Mouse (Mus musculus) kidney, embryonic 14.5 days (tissue): ENCODE results near the gene Cntnap2. TPM values are rescaled to one million over a fixed set of nuclear protein-coding genes. Genes with fewer than 3 reads are reported as not detected.

Source experiments
- ATAC-seq: fragments of 200-750 bp; cut with Nextera tagmentation; 2 replicates; pipeline ENCODE4 v1.8.0; 2017; ENCODE audit warnings: moderate number of reproducible peaks, mild to moderate bottlenecking, moderate TSS enrichment, moderate library complexity; ENCODE audit not compliant: low FRiP score, low TSS enrichment
- H3K27ac ChIP-seq: fragments of 300-500 bp; sonication (generic); 2 replicates; pipeline ENCODE4 v1.5.1; 2014; ENCODE audit warnings: low read depth, mild to moderate bottlenecking, low read length, moderate library complexity, mixed read lengths
- H3K27me3 ChIP-seq: fragments of 300-500 bp; sonication (generic); 2 replicates; pipeline ENCODE4 v1.6.1; 2014; ENCODE audit warnings: mild to moderate bottlenecking, low read length; ENCODE audit not compliant: control insufficient read depth, insufficient read depth
- H3K36me3 ChIP-seq: fragments of 300-500 bp; sonication (generic); 2 replicates; pipeline ENCODE4 v1.6.1; 2014; ENCODE audit warnings: low read length, mixed read lengths; ENCODE audit not compliant: control insufficient read depth, insufficient read depth
- H3K4me1 ChIP-seq: fragments of 300-500 bp; sonication (generic); 2 replicates; pipeline ENCODE4 v1.6.1; 2014; ENCODE audit warnings: low read length, mixed read lengths; ENCODE audit not compliant: control insufficient read depth, insufficient read depth
- H3K4me2 ChIP-seq: fragments of 300-500 bp; sonication (generic); replicated peaks from 2 replicates; pipeline ENCODE4 v1.6.1; 2014; ENCODE audit warnings: low read depth, mild to moderate bottlenecking, low read length
- H3K4me3 ChIP-seq: fragments of 300-500 bp; sonication (generic); 2 replicates; pipeline ENCODE4 v1.5.1; 2014; ENCODE audit warnings: mild to moderate bottlenecking, low read length
- H3K9ac ChIP-seq: fragments of 300-500 bp; sonication (generic); 2 replicates; pipeline ENCODE4 v1.6.1; 2014; ENCODE audit warnings: low read depth, mild to moderate bottlenecking, low read length, moderate library complexity
- H3K9me3 ChIP-seq: fragments of 300-500 bp; sonication (generic); 2 replicates; pipeline ENCODE4 v1.6.1; 2016; ENCODE audit warnings: low read length; ENCODE audit not compliant: control insufficient read depth
- WGBS: fragments of 180-500 bp; shearing (Covaris S2); extraction: QIAGEN DNeasy Blood & Tissue Kit; methylation state at CpG from one replicate; pipeline ENCODE4 v1.1.7; 2014; 5-methylcytosine and 5-hydroxymethylcytosine counted together
- polyA plus RNA-seq: library from polyadenylated mRNA; unstranded; fragments of >200 nt; fragmentation: Nextera tagmentation; extraction: Ambion mirVana; gene quantifications from 2 replicates; pipeline ENCODE4 v1.2.1, GENCODE M21; 2014

Cntnap2 gene
- polyA plus RNA-seq, 1 experiment from 2014 or later: 1.9 TPM

GRCm38 (mm10) chr6:47337300-47337699 lies 2278.1 kb downstream of the Cntnap2 start:
- WGBS: 86% methylated on average over 4 of the region's 4 CpGs
- H3K4me3 ChIP-seq: no peak overlapping the region
- no peak overlapping the region for H3K9ac ChIP-seq
- no peaks in the 10 kb centered on the region for H3K27me3 ChIP-seq
- no peak for ATAC-seq
- H3K36me3 ChIP-seq: no peaks in the 10 kb centered on the region
- no peak overlapping the region for H3K27ac ChIP-seq
- H3K4me1 ChIP-seq: no peaks in the 10 kb centered on the region
- no peaks in the 10 kb centered on the region for H3K9me3 ChIP-seq
- H3K4me2 ChIP-seq: no peak overlapping the region

GRCm38 (mm10) chr6:47338113-47338512 lies 2279.0 kb downstream of the Cntnap2 start:
- no peaks in the 10 kb centered on the region for H3K4me1 ChIP-seq
- H3K36me3 ChIP-seq: no peaks in the 10 kb centered on the region
- H3K9ac ChIP-seq: no peak overlapping the region
- H3K4me3 ChIP-seq: no peak overlapping the region
- H3K9me3 ChIP-seq: no peaks in the 10 kb centered on the region
- no peak overlapping the region for H3K4me2 ChIP-seq
- H3K27ac ChIP-seq: no peak overlapping the region
- WGBS: 73% methylated on average over 6 of the region's 6 CpGs
- ATAC-seq: no peak
- no peaks in the 10 kb centered on the region for H3K27me3 ChIP-seq

GRCm38 (mm10) chr6:47340813-47341502 lies 2281.8 kb downstream of the Cntnap2 start:
- Histone ChIP-seq H3K36me3 (no peaks in the 10 kb centered on the region), H3K27me3 (no peaks in the 10 kb centered on the region), H3K4me2 (no peak overlapping the region), H3K27ac (peak overlapping the region; percentile 52; the same call in 1 of the 2 replicates), H3K9me3 (no peaks in the 10 kb centered on the region), H3K4me3 (no peak overlapping the region), H3K4me1 (no peaks in the 10 kb centered on the region), H3K9ac (no peak overlapping the region)
- WGBS: 67% methylated on average over 4 of the region's 4 CpGs
- ATAC-seq: no peak

GRCm38 (mm10) chr6:47341503-47341884 lies 2282.3 kb downstream of the Cntnap2 start:
- 52% methylated on average over 6 of the region's 6 CpGs for WGBS
- Histone ChIP-seq H3K9me3 (no peaks in the 10 kb centered on the region), H3K4me2 (no peak overlapping the region), H3K9ac (no peak overlapping the region), H3K4me3 (no peak overlapping the region), H3K36me3 (no peaks in the 10 kb centered on the region), H3K4me1 (no peaks in the 10 kb centered on the region), H3K27ac (peak overlapping the region; percentile 57; the same call in 1 of the 2 replicates), H3K27me3 (no peaks in the 10 kb centered on the region)
- ATAC-seq: no peak; the same call in 1 of the 2 replicates

- Histone ChIP-seq H3K9me3 (no peaks in the 10 kb centered on the region), H3K4me2 (no peak overlapping the region), H3K4me3 (no peak overlapping the region), H3K9ac (no peak overlapping the region), H3K27ac (no peak overlapping the region), H3K27me3 (no peaks in the 10 kb centered on the region), H3K36me3 (no peaks in the 10 kb centered on the region), H3K4me1 (no peaks in the 10 kb centered on the region)
- no peak for ATAC-seq
- WGBS: 93% methylated on average over 1 of the region's 1 CpGs
Observed at GRCm38 (mm10) chr6:47343245-47343644, 2284.1 kb downstream of the Cntnap2 start.

GRCm38 (mm10) chr6:47344696-47345095 lies 2285.5 kb downstream of the Cntnap2 start:
- no peaks in the 10 kb centered on the region for H3K9me3 ChIP-seq
- 81% methylated on average over 3 of the region's 3 CpGs for WGBS
- ATAC-seq: no peak
- H3K4me3 ChIP-seq: no peak overlapping the region
- no peaks in the 10 kb centered on the region for H3K4me1 ChIP-seq
- H3K4me2 ChIP-seq: no peak overlapping the region
- H3K36me3 ChIP-seq: no peaks in the 10 kb centered on the region
- H3K27ac ChIP-seq: no peak overlapping the region
- no peak overlapping the region for H3K9ac ChIP-seq
- H3K27me3 ChIP-seq: no peaks in the 10 kb centered on the region

- 84% methylated on average over 8 of the region's 8 CpGs for WGBS
- no peaks in the 10 kb centered on the region for H3K27me3 ChIP-seq
- H3K4me1 ChIP-seq: no peaks in the 10 kb centered on the region
- no peak for ATAC-seq
- H3K9ac ChIP-seq: no peak overlapping the region
- H3K4me3 ChIP-seq: no peak overlapping the region
- H3K27ac ChIP-seq: no peak overlapping the region
- H3K4me2 ChIP-seq: no peak overlapping the region
- no peaks in the 10 kb centered on the region for H3K9me3 ChIP-seq
- H3K36me3 ChIP-seq: no peaks in the 10 kb centered on the region
Observed at GRCm38 (mm10) chr6:47350100-47350690, 2291.0 kb downstream of the Cntnap2 start.
